Mouse (Mus musculus) CD4-positive, CD25-positive, alpha-beta regulatory T cell, adult 4 months (primary cell): ENCODE results near the gene Ufsp1. TPM values are rescaled to one million over a fixed set of nuclear protein-coding genes. Genes with fewer than 3 reads are reported as not detected.

Source experiments
- ATAC-seq: one replicate; pipeline ENCODE4 v1.8.0; 2017
- polyA plus RNA-seq, 2 experiments: library from polyadenylated mRNA; unstranded; fragments of 100-300 nt; shearing (Covaris generic); gene quantifications; one replicate each; pipeline ENCODE4 v1.2.1; 2017

Gene Ufsp1
- polyA plus RNA-seq, 2 experiments from 2014 or later: 0.65 to 1.3 TPM

GRCm38 (mm10) chr5:137334317-137334716 is 39.9 kb downstream of the Ufsp1 start:
- no peak for ATAC-seq

- no peak for ATAC-seq
These were observed 40.6 kb downstream of the Ufsp1 start for GRCm38 (mm10) chr5:137335066-137335465.

GRCm38 (mm10) chr5:137337190-137337589 is 42.8 kb downstream of the Ufsp1 start:
- no peak for ATAC-seq

GRCm38 (mm10) chr5:137338256-137338655 is 43.8 kb downstream of the Ufsp1 start:
- peak; percentile 51 for ATAC-seq

- ATAC-seq: no peak
These were observed 44.3 kb downstream of the Ufsp1 start for GRCm38 (mm10) chr5:137338663-137339289.

GRCm38 (mm10) chr5:137339290-137339979 is 45.0 kb downstream of the Ufsp1 start:
- ATAC-seq: no peak

- ATAC-seq: no peak
These were observed 45.8 kb downstream of the Ufsp1 start for GRCm38 (mm10) chr5:137340222-137340621.

- no peak for ATAC-seq
These were observed 48.1 kb downstream of the Ufsp1 start for GRCm38 (mm10) chr5:137342407-137343012.

GRCm38 (mm10) chr5:137343412-137343811 is 49.0 kb downstream of the Ufsp1 start:
- ATAC-seq: no peak

GRCm38 (mm10) chr5:137343869-137344268 is 49.4 kb downstream of the Ufsp1 start:
- ATAC-seq: no peak

Other genes with a start within 250 kb of the Ufsp1 start
- gene Ap1s1, start 248.5 kb upstream of the Ufsp1 start, polyA plus RNA-seq: 10 to 100 TPM; 62.2 to 84.9 TPM
- under 1 TPM in 1 of 2 experiments, not detected in 1; 0.20 TPM for gene Serpine1, start 222.4 kb upstream of the Ufsp1 start, polyA plus RNA-seq
- gene Trim56, start 178.4 kb upstream of the Ufsp1 start, polyA plus RNA-seq: 10 to 100 TPM; 15.1 to 18.5 TPM
- gene Muc3, start 145.3 kb upstream of the Ufsp1 start, polyA plus RNA-seq: not detected
- gene Muc3a, start 82.2 kb upstream of the Ufsp1 start, polyA plus RNA-seq: 1 to 10 TPM; 8.0 to 9.5 TPM
- gene Ache, start 7.1 kb upstream of the Ufsp1 start, polyA plus RNA-seq: under 1 TPM in 1 of 2 experiments, not detected in 1; 0.16 TPM
- gene Srrt, start 13.0 kb downstream of the Ufsp1 start, polyA plus RNA-seq: 10 to 100 TPM; 60.2 to 63.7 TPM
- 1 to 10 TPM; 1.0 to 1.7 TPM for gene Trip6, start 19.8 kb downstream of the Ufsp1 start, polyA plus RNA-seq
- 10 to 100 TPM in 1 of 2 experiments, 1 to 10 TPM in 1; 9.2 to 16.7 TPM for gene Slc12a9, start 39.0 kb downstream of the Ufsp1 start, polyA plus RNA-seq
- not detected for gene Ephb4, start 55.5 kb downstream of the Ufsp1 start, polyA plus RNA-seq
- under 1 TPM; 0.27 to 0.39 TPM for gene Zan, start 182.4 kb downstream of the Ufsp1 start, polyA plus RNA-seq
- 10 to 100 TPM; 44.2 to 57.4 TPM for gene Pop7, start 207.9 kb downstream of the Ufsp1 start, polyA plus RNA-seq
- 10 to 100 TPM; 35.6 to 36.1 TPM for gene Gigyf1, start 223.9 kb downstream of the Ufsp1 start, polyA plus RNA-seq
- gene Epo, start 238.6 kb downstream of the Ufsp1 start, polyA plus RNA-seq: not detected
- gene Gnb2, start 238.9 kb downstream of the Ufsp1 start, polyA plus RNA-seq: 10 to 100 TPM; 36.8 to 66.7 TPM